Mouse (Mus musculus): ENCODE results near the gene Wscd1. TPM values are rescaled to one million over a fixed set of nuclear protein-coding genes. Genes with fewer than 3 reads are reported as not detected.
"Not testable (repeated sequence)": the region's sequence is repeated elsewhere in the genome, so short reads cannot be mapped to it uniquely, and the experiment has no call there.

The Wscd1 gene
- polyA plus RNA-seq, 1 experiment = 62.4 TPM

DNA sequence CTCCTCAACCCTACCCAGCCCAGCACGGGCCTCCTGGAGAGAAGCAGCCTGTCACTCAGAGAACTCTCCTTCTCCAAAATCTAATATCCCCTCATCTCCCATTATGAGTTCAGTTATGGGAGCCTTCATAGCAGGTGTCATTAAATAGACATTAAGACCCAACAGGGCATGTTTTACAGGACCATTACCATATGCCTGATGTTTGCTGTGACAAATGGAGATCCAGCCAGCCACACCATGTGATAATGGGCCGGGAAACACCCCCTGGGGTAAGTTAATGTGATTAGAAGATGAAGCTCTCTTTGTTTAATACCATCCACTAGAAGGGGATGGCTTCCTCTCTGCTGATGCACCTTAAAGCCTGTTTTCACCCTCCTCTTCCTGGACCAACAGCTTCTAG lies 62.1 kb downstream of the Wscd1 start:
- TF ChIP-seq CTCF (IDR thresholded peaks at IDR 0.05; ENCODE audit: borderline replicate concordance, extremely low read depth, insufficient read depth, insufficient read length) = no peak
- no peak for TF ChIP-seq POLR2A (IDR thresholded peaks at IDR 0.05; ENCODE audit: borderline replicate concordance, extremely low read depth, insufficient read depth, insufficient read length, poor library complexity, severe bottlenecking)
- no peak for DNase-seq (ENCODE audit: low read depth)

DNA sequence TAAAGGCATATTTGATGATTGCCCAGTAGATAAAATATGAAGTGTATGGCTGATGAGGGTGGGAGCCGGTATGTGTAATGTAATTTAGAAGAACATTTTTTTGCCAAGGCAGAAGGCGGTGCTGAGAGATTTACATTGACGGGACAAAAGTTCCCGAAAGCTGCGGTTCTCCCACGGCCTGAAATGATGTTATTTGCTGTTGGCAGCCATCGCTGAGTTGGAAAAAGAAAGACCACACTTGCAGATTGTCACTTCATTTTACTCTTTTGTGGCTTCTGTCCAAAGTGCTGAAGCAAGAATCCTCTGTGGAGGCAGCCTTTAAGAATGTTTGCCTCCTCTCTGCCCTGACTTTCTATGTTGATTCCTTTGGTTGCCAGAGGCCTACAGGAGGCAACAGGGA lies 63.2 kb downstream of the Wscd1 start:
- TF ChIP-seq POLR2A (IDR thresholded peaks at IDR 0.05; ENCODE audit: borderline replicate concordance, extremely low read depth, insufficient read depth, insufficient read length, poor library complexity, severe bottlenecking) (no peak), CTCF (IDR thresholded peaks at IDR 0.05; ENCODE audit: borderline replicate concordance, extremely low read depth, insufficient read depth, insufficient read length) (no peak)
- DNase-seq (ENCODE audit: low read depth) = peak; percentile 19

DNA sequence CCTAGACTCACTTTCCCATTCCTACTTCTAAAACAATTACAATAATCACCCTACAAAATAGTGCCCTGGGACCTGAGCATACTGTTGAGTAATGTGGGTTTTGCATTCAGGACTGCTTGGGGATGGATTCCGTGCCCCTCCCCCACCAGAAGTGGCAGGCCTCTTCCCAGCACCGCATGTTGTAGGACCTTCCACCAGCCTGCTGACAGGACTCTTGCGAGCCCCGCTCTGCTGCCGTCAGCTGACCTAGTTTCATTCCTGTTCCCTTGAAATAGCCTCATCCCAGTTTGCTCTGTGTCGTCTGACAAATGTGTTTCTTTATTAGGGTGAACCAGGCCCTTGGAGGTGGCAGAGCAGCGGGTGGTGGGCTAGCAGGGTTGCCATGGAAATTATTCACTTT lies 64.8 kb downstream of the Wscd1 start:
- no peak for TF ChIP-seq POLR2A (IDR thresholded peaks at IDR 0.05; ENCODE audit: borderline replicate concordance, extremely low read depth, insufficient read depth, insufficient read length, poor library complexity, severe bottlenecking)
- no peak for TF ChIP-seq CTCF (IDR thresholded peaks at IDR 0.05; ENCODE audit: borderline replicate concordance, extremely low read depth, insufficient read depth, insufficient read length)
- DNase-seq (ENCODE audit: low read depth) = peak; percentile 26

DNA sequence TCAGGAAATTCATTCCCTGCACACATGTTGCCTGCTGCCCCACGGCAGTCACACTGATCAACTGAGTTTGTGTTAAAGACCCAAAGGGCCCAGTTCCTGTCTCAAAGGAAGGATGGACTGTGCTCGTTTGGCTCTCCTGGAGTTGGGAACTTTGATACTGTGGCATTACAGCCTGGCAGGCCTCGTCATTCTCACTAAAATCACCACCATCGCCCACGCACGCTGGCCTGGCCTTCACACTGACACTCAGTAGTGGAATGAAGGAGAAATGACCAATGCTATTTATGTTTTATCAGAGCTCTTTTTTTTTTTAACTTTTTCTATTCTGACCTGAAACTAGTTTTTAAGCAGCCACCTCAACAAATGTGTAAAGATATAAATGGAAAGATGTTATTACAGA lies 65.6 kb downstream of the Wscd1 start:
- TF ChIP-seq CTCF (IDR thresholded peaks at IDR 0.05; ENCODE audit: borderline replicate concordance, extremely low read depth, insufficient read depth, insufficient read length) (no peak), POLR2A (IDR thresholded peaks at IDR 0.05; ENCODE audit: borderline replicate concordance, extremely low read depth, insufficient read depth, insufficient read length, poor library complexity, severe bottlenecking) (no peak)
- no peak for DNase-seq (ENCODE audit: low read depth)

DNA sequence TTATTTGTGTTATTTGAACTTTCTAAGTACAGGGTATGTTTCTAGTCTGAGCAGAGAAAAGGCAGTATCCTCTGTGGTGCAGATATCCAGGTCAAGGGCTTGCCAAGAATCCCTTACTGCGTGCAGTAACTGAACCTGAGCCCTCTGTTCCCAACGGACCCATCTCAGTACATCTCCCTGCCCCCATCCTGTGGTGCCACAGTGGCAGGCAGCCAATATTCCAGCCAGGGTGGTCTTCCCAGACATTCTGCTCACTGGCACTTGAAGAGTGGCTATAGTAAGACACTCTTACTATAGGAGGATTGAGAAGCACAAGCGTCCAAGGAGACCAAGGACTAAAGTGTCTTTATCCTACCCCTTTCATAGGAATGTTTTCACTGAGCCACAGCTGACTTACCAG lies 67.2 kb downstream of the Wscd1 start:
- TF ChIP-seq POLR2A (IDR thresholded peaks at IDR 0.05; ENCODE audit: borderline replicate concordance, extremely low read depth, insufficient read depth, insufficient read length, poor library complexity, severe bottlenecking) (no peak), CTCF (IDR thresholded peaks at IDR 0.05; ENCODE audit: borderline replicate concordance, extremely low read depth, insufficient read depth, insufficient read length) (no peak)
- no peak for DNase-seq (ENCODE audit: low read depth)

DNA sequence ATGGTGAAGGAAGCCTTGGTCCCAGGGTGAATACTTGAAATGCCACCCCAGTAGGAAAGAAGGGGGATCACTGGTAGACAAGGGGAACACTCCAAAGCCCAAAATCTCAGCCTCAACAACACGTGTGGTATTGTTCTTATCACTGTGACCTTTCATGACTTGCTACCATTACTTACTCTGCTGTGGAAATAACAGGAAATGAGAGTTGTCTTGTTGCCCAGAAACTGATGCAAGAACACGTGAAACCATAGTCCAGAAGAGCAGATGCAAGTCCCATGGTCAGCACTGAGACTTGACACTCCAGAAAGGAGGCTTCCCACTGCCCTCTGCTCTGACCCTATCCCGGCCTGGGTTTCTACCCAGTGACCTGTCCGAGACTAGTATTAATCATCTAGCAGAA lies 67.6 kb downstream of the Wscd1 start:
- DNase-seq (ENCODE audit: low read depth) = no peak
- TF ChIP-seq POLR2A (IDR thresholded peaks at IDR 0.05; ENCODE audit: borderline replicate concordance, extremely low read depth, insufficient read depth, insufficient read length, poor library complexity, severe bottlenecking) = no peak
- TF ChIP-seq CTCF (IDR thresholded peaks at IDR 0.05; ENCODE audit: borderline replicate concordance, extremely low read depth, insufficient read depth, insufficient read length) = no peak

DNA sequence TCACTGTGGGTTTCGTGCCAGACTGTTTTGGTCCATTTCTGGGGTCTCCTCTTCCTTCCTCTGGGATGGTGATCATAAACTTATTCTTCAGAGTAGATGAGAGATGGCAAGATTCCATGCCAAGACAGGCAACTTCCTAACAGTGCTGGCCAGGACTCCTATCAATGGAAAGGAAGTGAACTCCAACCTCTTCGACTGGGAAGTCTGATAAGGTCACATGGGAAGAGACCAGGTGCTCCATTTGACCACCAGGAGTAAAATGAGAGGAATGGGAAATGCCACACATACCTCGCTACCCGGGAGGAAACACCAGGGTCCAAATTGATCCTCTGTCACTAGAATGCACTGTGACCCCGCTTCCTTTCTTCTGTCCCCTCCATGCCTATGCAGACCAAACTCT lies 68.4 kb downstream of the Wscd1 start:
- no peak for DNase-seq (ENCODE audit: low read depth)
- no peak for TF ChIP-seq POLR2A (IDR thresholded peaks at IDR 0.05; ENCODE audit: borderline replicate concordance, extremely low read depth, insufficient read depth, insufficient read length, poor library complexity, severe bottlenecking)
- TF ChIP-seq CTCF (IDR thresholded peaks at IDR 0.05; ENCODE audit: borderline replicate concordance, extremely low read depth, insufficient read depth, insufficient read length) = no peak

DNA sequence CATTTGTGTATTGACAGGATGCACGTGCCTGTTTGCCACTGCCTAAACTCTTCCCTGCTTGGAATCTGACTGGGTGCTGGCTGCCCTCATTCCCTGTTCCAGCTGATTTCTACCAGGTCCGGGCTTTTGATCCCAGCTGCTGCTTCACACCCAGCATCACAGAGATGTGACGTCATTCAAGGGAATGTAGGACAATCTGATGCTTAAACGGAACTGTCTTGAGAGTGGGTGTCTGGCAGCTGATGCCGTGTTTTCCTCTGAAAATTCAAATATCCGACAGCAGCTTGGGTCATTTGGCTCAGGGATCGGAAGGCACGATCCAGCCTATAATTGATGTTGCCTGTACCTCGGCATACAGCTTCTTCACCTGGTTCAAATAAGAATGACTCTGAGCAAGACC lies 70.2 kb downstream of the Wscd1 start:
- no peak for DNase-seq (ENCODE audit: low read depth)
- TF ChIP-seq CTCF (IDR thresholded peaks at IDR 0.05; ENCODE audit: borderline replicate concordance, extremely low read depth, insufficient read depth, insufficient read length) = no peak
- TF ChIP-seq POLR2A (IDR thresholded peaks at IDR 0.05; ENCODE audit: borderline replicate concordance, extremely low read depth, insufficient read depth, insufficient read length, poor library complexity, severe bottlenecking) = no peak

DNA sequence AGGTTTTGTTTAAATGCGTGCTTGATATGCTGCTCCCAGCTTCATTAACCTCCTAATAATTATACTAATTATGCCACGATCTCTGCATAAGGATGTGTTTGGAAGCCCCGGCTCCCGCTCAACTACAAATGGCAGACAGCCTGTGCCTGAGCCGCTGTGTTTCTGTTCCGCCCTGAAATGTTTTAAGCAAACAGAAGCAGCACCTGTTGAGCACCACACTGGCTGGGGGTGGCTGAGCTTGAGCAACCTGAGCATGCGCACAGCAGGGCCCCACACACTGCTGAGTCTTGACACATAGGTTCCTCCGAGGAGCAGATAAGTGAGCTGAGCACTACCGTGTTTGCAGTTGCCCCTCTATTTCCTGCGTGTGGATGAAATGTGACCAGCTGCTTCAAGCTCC lies 71.1 kb downstream of the Wscd1 start:
- no peak for TF ChIP-seq POLR2A (IDR thresholded peaks at IDR 0.05; ENCODE audit: borderline replicate concordance, extremely low read depth, insufficient read depth, insufficient read length, poor library complexity, severe bottlenecking)
- no peak for TF ChIP-seq CTCF (IDR thresholded peaks at IDR 0.05; ENCODE audit: borderline replicate concordance, extremely low read depth, insufficient read depth, insufficient read length)
- peak; percentile 75 for DNase-seq (ENCODE audit: low read depth)

DNA sequence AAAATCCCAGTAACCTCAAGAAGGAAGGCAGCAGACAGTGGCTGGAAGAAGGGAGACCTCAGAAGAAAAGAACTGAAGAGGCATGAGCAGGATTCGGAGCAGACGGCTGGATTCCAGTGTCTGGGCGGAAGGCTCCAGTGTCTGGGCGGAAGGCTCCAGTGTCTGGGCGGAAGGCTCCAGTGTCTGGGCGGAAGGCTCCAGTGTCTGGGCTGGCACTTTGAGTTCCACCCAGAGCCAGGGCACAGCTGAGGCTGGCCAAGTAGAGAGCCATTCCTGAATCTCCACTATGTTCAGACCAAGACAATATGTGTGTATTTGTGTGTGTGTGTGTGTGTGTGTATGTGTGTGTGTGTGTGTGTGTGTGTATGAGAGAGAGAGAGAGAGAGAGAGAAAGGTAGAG lies 71.8 kb downstream of the Wscd1 start:
- DNase-seq (ENCODE audit: low read depth) = not testable (repeated sequence)

DNA sequence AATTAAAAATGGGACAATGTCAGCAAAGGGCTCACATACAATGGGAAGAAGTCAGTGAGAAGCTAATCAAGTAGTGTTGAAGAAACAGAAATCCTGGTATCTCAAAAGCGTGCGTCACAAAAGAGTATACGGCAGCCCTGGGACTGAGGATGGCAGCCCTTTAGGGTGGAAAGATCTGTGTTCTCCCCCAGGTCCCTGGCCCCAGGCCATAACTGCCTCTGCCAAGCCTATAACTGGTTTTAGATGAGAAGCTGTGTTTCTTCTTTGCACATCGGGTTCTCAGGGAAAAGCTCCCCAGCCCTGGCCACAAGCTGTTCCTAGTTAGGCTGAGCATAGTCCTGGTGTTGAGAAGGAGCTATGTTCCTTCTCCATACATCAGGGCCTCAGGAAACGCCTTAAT lies 72.3 kb downstream of the Wscd1 start:
- no peak for TF ChIP-seq CTCF (IDR thresholded peaks at IDR 0.05; ENCODE audit: borderline replicate concordance, extremely low read depth, insufficient read depth, insufficient read length)
- TF ChIP-seq POLR2A (IDR thresholded peaks at IDR 0.05; ENCODE audit: borderline replicate concordance, extremely low read depth, insufficient read depth, insufficient read length, poor library complexity, severe bottlenecking) = no peak
- no peak for DNase-seq (ENCODE audit: low read depth)

DNA sequence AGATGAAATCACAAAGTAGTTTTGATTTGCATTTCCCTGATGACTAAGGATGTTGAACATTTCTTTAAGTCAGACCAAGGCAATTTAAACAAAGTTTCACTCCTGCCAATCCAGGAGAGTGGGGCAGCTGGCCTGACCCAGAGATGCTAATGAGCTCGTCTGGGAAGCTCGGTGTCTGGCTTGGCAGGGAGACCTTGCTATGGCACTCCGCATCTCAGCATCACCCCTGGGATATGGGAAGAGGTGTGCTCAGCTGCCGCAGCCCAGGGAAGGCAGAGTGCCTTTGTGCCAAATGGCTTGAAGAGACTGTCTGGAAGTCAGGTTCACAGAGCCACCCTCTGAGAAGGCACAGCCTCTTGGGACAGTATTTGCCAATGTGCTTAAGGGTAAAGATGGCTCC lies 75.3 kb downstream of the Wscd1 start:
- TF ChIP-seq POLR2A (IDR thresholded peaks at IDR 0.05; ENCODE audit: borderline replicate concordance, extremely low read depth, insufficient read depth, insufficient read length, poor library complexity, severe bottlenecking) = no peak
- TF ChIP-seq CTCF (IDR thresholded peaks at IDR 0.05; ENCODE audit: borderline replicate concordance, extremely low read depth, insufficient read depth, insufficient read length) = no peak
- DNase-seq (ENCODE audit: low read depth) = peak; percentile 43

Data from brain, embryonic 14.5 days (tissue).